Mouse (Mus musculus): ENCODE measurements around the gene Ptbp2.

Ptbp2 gene

GRCm38 (mm10) chr3:119684741-119685140 is 99.5 kb downstream of the Ptbp2 start:
- DNase-seq (ENCODE audit: low spot score in 2 of 2), result no peak
